Mouse (Mus musculus) cortical plate, adult 2 months (tissue): ENCODE measurements at regions not wholly inside any gene's neighbourhood (a gene's known extent, or its start where the extent isn't known, plus 50 kb on each side); places are given as distances from the start of the nearest gene placed in this dataset.

Experiments used
- H3K27ac ChIP-seq: fragments of 200-500 bp; 2 replicates; pipeline ENCODE4 v1.5.1; 2012; ENCODE audit warnings: low read length, control low read depth, inconsistent platforms; ENCODE audit not compliant: insufficient read depth
- H3K4me1 ChIP-seq: fragments of 200-500 bp; 2 replicates; pipeline ENCODE4 v1.6.1; 2011; ENCODE audit warnings: low read length; ENCODE audit not compliant: control insufficient read depth, insufficient read depth
- H3K4me3 ChIP-seq: fragments of 200-500 bp; 2 replicates; pipeline ENCODE4 v1.5.1; 2011; ENCODE audit warnings: mild to moderate bottlenecking, low read length, control low read depth; ENCODE audit not compliant: insufficient read depth
- CTCF ChIP-seq: fragments of 200-500 bp; IDR thresholded peaks from 2 replicates; pipeline ENCODE4 v1.5.1; 2011; ENCODE audit warnings: mild to moderate bottlenecking, control low read depth, low read length; ENCODE audit not compliant: insufficient read depth; ENCODE audit errors: extremely low read depth
- POLR2A ChIP-seq: fragments of 200-500 bp; IDR thresholded peaks from 2 replicates; pipeline ENCODE4 v1.6.1; 2011; ENCODE audit warnings: mild to moderate bottlenecking, low read length, control low read depth; ENCODE audit not compliant: insufficient read depth; ENCODE audit errors: extremely low read depth

- Histone ChIP-seq H3K27ac (no peak overlapping the region), H3K4me3 (no peak overlapping the region), H3K4me1 (no peaks in the 10 kb centered on the region)
- TF ChIP-seq POLR2A: no peak
- TF ChIP-seq CTCF: no peak
Observed at GRCm38 (mm10) chr5:76063473-76063872, 76.6 kb upstream of the Srd5a3 start.

GRCm38 (mm10) chr5:76058011-76058410 is 79.8 kb upstream of the Kdr start:
- no peak overlapping the region for H3K27ac ChIP-seq
- no peaks in the 10 kb centered on the region for H3K4me1 ChIP-seq
- no peak overlapping the region for H3K4me3 ChIP-seq
- TF ChIP-seq CTCF (no peak), POLR2A (no peak)

- no peak overlapping the region for H3K4me3 ChIP-seq
- no peak overlapping the region for H3K27ac ChIP-seq
- H3K4me1 ChIP-seq: no peaks in the 10 kb centered on the region
- TF ChIP-seq CTCF: no peak
- TF ChIP-seq POLR2A: no peak
Observed at GRCm38 (mm10) chr5:76055849-76056248, 77.6 kb upstream of the Kdr start.

- TF ChIP-seq POLR2A (no peak), CTCF (no peak)
- H3K4me1 ChIP-seq: no peaks in the 10 kb centered on the region
- H3K4me3 ChIP-seq: no peak overlapping the region
- no peak overlapping the region for H3K27ac ChIP-seq
Observed at GRCm38 (mm10) chr5:76052782-76053181, 74.5 kb upstream of the Kdr start.

GRCm38 (mm10) chr5:76051658-76052057 is 73.4 kb upstream of the Kdr start:
- H3K27ac ChIP-seq: no peak overlapping the region
- H3K4me1 ChIP-seq: no peaks in the 10 kb centered on the region
- H3K4me3 ChIP-seq: no peak overlapping the region
- TF ChIP-seq POLR2A (no peak), CTCF (no peak)

- Histone ChIP-seq H3K4me3 (no peak overlapping the region), H3K4me1 (no peaks in the 10 kb centered on the region), H3K27ac (no peak overlapping the region)
- TF ChIP-seq CTCF (no peak), POLR2A (no peak)
Observed at GRCm38 (mm10) chr5:76048103-76048874, 70.0 kb upstream of the Kdr start.

- no peak overlapping the region for H3K27ac ChIP-seq
- H3K4me3 ChIP-seq: no peak overlapping the region
- no peaks in the 10 kb centered on the region for H3K4me1 ChIP-seq
- TF ChIP-seq CTCF (no peak), POLR2A (no peak)
Observed at GRCm38 (mm10) chr5:76043521-76044510, 65.6 kb upstream of the Kdr start.

GRCm38 (mm10) chr5:76040454-76041203 is 62.4 kb upstream of the Kdr start:
- H3K4me3 ChIP-seq: no peak overlapping the region
- TF ChIP-seq POLR2A (no peak), CTCF (0 out of 2 replicates have a peak, but pooled peaks have one; percentile 15)
- no peak overlapping the region for H3K27ac ChIP-seq

GRCm38 (mm10) chr5:76028729-76029128 is 50.5 kb upstream of the Kdr start:
- TF ChIP-seq POLR2A (no peak), CTCF (no peak)
- Histone ChIP-seq H3K27ac (no peak overlapping the region), H3K4me1 (no peaks in the 10 kb centered on the region), H3K4me3 (no peak overlapping the region)

More at GRCm38 (mm10) chr5:76040454-76041203, 62.4 kb upstream of the Kdr start:
- H3K4me1 ChIP-seq: no peaks in the 10 kb centered on the region
